Mouse (Mus musculus): ENCODE results near the gene Ms4a4a.

Gene Ms4a4a

DNA sequence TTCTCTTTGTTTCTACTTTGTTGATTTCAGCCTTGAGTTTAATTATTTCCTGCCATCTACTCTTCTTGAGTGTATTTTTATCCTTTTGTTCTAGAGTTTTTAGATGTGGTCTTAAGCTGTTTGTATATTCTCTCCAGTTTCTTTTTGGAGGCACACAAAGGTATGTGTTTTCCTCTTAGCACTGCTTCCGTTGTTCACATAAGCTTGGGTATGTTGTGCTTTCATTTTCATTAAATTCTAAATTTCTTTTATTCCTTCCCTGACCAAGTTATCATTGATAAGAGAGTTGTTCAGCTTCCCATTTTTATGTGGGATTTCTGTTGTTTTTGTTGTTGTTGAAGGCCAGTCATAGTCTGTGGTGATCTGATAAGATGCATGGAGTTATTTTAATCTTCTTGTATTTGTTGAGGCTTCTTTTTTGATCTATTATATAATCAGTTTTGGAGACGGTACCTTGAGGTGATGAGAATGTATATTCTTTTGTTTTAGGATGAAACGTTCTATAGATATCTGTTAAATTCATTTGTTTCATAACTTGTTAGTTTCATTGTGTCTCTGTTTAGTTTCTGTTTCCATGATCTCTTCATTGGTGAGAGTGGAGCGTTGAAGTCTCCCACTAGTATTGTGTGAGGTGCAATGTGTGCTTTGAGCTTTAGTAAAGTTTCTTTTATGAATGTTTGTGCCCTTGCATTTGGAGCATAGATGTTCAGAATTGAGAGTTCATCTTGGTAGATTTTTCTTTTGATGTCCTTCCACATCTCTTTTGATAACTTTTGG, 59.9 kb downstream of the Ms4a4a start:
- DNase-seq (ENCODE audit: low spot score in 2 of 2): no peak
